In the genomic region with DNA sequence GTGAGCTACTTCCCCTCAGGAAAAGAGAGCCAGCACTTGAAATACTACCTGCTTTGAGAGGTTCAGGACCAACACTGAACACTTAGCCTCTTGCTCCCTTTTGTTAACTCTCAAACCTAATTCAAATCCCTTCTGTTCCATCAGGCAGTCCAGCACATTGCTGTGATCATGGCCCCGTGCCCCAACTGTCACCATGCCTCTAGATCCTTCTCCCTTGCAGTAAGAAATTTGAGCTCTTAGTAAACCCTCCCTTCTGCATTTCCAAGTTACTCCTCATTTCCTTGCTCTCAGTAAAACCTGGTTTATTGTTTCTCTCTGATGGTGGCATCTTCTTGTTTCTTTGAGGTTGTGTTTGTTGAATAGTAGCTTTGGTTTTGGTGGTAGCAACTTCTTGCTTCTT, we compare ENCODE assay signal across 18 mouse cellular contexts.
"Had no signal": no experiment of that assay in that cellular context is flagged by ENCODE, and none has a peak within 500 bp of the region (broad histone marks: within the 10 kb centered on the region; RNA-seq: fewer than 3 reads in every experiment).

No protein-coding gene starts in this region.

- ATAC-seq: midbrain, embryonic 16.5 days had no signal

- H3K4me2 ChIP-seq: lung, embryonic 14.5 days; midbrain, embryonic 12.5 days; neural tube, embryonic 13.5 days; neural tube, embryonic 15.5 days had no signal

- H3K36me3 ChIP-seq: neural tube, embryonic 13.5 days; neural tube, embryonic 15.5 days had no signal

- H3K27me3 ChIP-seq: midbrain, embryonic 12.5 days; neural tube, embryonic 13.5 days; neural tube, embryonic 15.5 days had no signal

- H3K4me1 ChIP-seq: midbrain, embryonic 12.5 days; neural tube, embryonic 13.5 days; neural tube, embryonic 15.5 days had no signal

- DNase-seq: lung, adult 18-20 months; lung, embryonic 14.5 days; lung, postnatal 10 days; lung, postnatal 4 days; midbrain, embryonic 14.5 days; retina, postnatal 1 day; right cerebral cortex, adult 18-20 months; right cerebral cortex, postnatal 25 days; right cerebral cortex, postnatal 4 days; spleen, adult 18-20 months; thymus, adult 18-20 months; thymus, postnatal 14 days; thymus, postnatal 36 days had no signal

- H3K9me3 ChIP-seq: midbrain, embryonic 12.5 days; neural tube, embryonic 13.5 days; neural tube, embryonic 15.5 days had no signal

- H3K27ac ChIP-seq: midbrain, embryonic 12.5 days; neural tube, embryonic 13.5 days; neural tube, embryonic 15.5 days had no signal

- H3K9ac ChIP-seq: lung, embryonic 14.5 days; midbrain, embryonic 12.5 days; neural tube, embryonic 13.5 days; neural tube, embryonic 15.5 days had no signal

- H3K4me3 ChIP-seq: midbrain, embryonic 12.5 days; myocyte; neural tube, embryonic 13.5 days; neural tube, embryonic 15.5 days had no signal
